Comparison of ENCODE assay signal across 8 mouse cellular contexts in the genomic region with DNA sequence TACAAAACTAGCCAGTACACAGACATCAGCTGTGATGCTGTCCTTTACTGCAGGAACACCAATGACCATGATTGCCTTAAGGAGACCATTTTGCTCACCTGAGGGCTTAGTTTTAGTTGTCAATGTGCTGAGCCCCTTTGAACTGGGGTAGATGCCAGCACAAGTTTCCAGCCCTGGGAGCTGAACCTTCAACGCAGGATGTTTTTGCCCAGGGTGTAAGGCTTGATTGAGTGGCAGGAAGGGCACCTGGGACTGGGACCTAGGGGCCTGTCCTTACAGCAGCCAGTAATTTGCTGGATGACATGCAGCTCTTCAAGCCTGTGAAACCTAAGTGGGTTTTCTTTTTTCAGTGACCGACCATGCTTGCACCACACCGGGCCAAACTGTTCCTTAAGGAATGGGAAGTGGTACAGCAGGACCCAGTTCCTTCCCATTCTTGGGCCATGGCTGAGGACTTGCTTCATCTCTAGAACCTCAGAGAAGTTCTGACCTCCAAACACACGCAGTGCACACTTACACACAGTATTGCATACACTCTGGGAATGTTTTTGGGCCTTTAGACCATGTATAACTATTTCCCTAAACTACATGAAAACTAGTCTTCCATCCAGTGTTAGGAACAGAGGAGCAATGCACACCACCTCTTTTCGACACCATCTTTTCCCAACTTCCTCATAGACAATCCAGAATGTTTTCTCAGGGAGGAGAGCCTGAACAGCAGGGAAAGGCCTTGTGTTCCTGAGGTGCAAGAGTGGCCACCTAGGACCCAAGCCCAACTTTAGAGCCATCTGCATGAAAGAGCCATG. TPM values are rescaled to one million over a fixed set of nuclear protein-coding genes. Genes with fewer than 3 reads are reported as not detected.
DNase-seq lines count a peak whose midpoint lies in the region; ATAC-seq and TF ChIP-seq lines count a peak whose summit lies in the region.

No protein-coding gene starts in this region.

- H3K9ac ChIP-seq in neural tube, embryonic 11.5 days (ENCODE audit: low read length): no peak overlapping the region

- H3K4me1 ChIP-seq in neural tube, embryonic 11.5 days (ENCODE audit: control insufficient read depth, insufficient read depth, low read length): peaks cover 13% of the 10 kb centered on the region; the same call in 1 of the 2 replicates

- peak; percentile 39; the same call in 1 of the 2 replicates for ATAC-seq in neural tube, embryonic 11.5 days (ENCODE audit: insufficient read depth, low FRiP score, low TSS enrichment)

- no peak overlapping the region for H3ac ChIP-seq in C2C12 (ENCODE audit: control insufficient read depth, insufficient read length, low read depth)

- H3K27ac ChIP-seq in neural tube, embryonic 11.5 days (ENCODE audit: low read depth, low read length): 0 out of 2 replicates have a peak overlapping the region, but pooled peaks have one; percentile 23

- H3K4me3 ChIP-seq in C2C12 (ENCODE audit: insufficient read depth, poor library complexity, severe bottlenecking): no peak overlapping the region
- H3K4me3 ChIP-seq in neural tube, embryonic 11.5 days (ENCODE audit: low read depth, low read length): no peak overlapping the region

- peaks cover 42% of the 10 kb centered on the region for H3K79me3 ChIP-seq in C2C12 (ENCODE audit: low read depth)

- no peaks in the 10 kb centered on the region for H3K27me3 ChIP-seq in C2C12 (ENCODE audit: control insufficient read depth, insufficient read depth, insufficient read length)
- no peaks in the 10 kb centered on the region for H3K27me3 ChIP-seq in neural tube, embryonic 11.5 days (ENCODE audit: control insufficient read depth, insufficient read depth, low read length)

- TF ChIP-seq CTCF in C2C12 (IDR thresholded peaks at IDR 0.05; ENCODE audit: control insufficient read depth, insufficient read depth, insufficient read length): no peak

- 0 out of 2 replicates have a peak overlapping the region, but pooled peaks have one; percentile 11 for H3K4me2 ChIP-seq in neural tube, embryonic 11.5 days (ENCODE audit: low read depth)

- peaks cover 51% of the 10 kb centered on the region for H3K36me3 ChIP-seq in C2C12 (ENCODE audit: control insufficient read depth, insufficient read depth)
- H3K36me3 ChIP-seq in neural tube, embryonic 11.5 days (ENCODE audit: control insufficient read depth, insufficient read depth, low read length): peaks cover 14% of the 10 kb centered on the region

- WGBS in neural tube, embryonic 11.5 days: 46% methylated on average over 5 of the region's 5 CpGs

- no peaks in the 10 kb centered on the region for H3K9me3 ChIP-seq in neural tube, embryonic 11.5 days (ENCODE audit: control insufficient read depth, low read length)

- H3K79me2 ChIP-seq in C2C12 (ENCODE audit: control insufficient read depth, insufficient read depth): peaks cover 50% of the 10 kb centered on the region

- peak; percentile 71 for DNase-seq in 3134 (ENCODE audit: extremely low read depth, insufficient read length, low spot score)
- peak; percentile 63 for DNase-seq in embryo, embryonic 9.5 days (ENCODE audit: extremely low spot score)
- DNase-seq in heart, postnatal 4 days: peak; percentile 68
- peak; percentile 46 for DNase-seq in liver
- peak; percentile 53 for DNase-seq in neural tube, embryonic 11.5 days (ENCODE audit: low spot score)
- DNase-seq in ovary, adult 18-20 months (ENCODE audit: low spot score): no peak
- DNase-seq in urinary bladder, postnatal 14 days (ENCODE audit: low spot score): no peak

TF ChIP-seq in C2C12, 6 proteins besides CTCF, POLR2A, EP300 and RAD21:
- TF ChIP-seq MYOD1 (IDR thresholded peaks at IDR 0.05; ENCODE audit: control insufficient read depth, insufficient read length, low read depth) (no peak), MYOG (IDR thresholded peaks at IDR 0.05; ENCODE audit: control insufficient read depth, extremely low read depth, insufficient read length) (no peak), CEBPB (IDR thresholded peaks at IDR 0.05; ENCODE audit: low read depth) (peak; percentile 9)
TF ChIP-seq in C2C12: peak in this region for 1.

RNA-seq across cellular contexts. Expression of gene Scyl1, which starts 23.8 kb away (rescaled TPM):
- polyA plus RNA-seq in C2C12 (2012; fragmentation: generic; extraction: Trizol): 69.6 TPM
- total RNA-seq in heart, postnatal 4 days (2021): 10 to 100 TPM; 60.6 to 69.0 TPM
- 63.9 and 67.4 TPM in 2 replicates for polyA plus RNA-seq in neural tube, embryonic 11.5 days (2014; fragmentation: Nextera tagmentation; extraction: Ambion mirVana)

RNA-seq across cellular contexts. Expression of gene Ltbp3, which starts 54.3 kb away (rescaled TPM):
- polyA plus RNA-seq in C2C12 (2012; fragmentation: generic; extraction: Trizol): 128 TPM
- total RNA-seq in heart, postnatal 4 days (2021): 10 to 100 TPM; 78.7 to 79.6 TPM
- 5.2 and 9.7 TPM in 2 replicates for polyA plus RNA-seq in neural tube, embryonic 11.5 days (2014; fragmentation: Nextera tagmentation; extraction: Ambion mirVana)

Comparison
In these comparisons a context has a peak if more than half of its experiments do, and no peak if none do; other contexts are left out.
1. DNase-seq: peak in 3134 (single experiment), embryo, embryonic 9.5 days (single experiment), heart, postnatal 4 days (single experiment), liver (single experiment) and neural tube, embryonic 11.5 days (single experiment); none in ovary, adult 18-20 months (single experiment) and urinary bladder, postnatal 14 days (single experiment).
2. RNA of gene Ltbp3, which starts 54.3 kb away (polyA plus RNA-seq): 128 TPM in C2C12 (single experiment); 5.2 to 9.7 TPM in neural tube, embryonic 11.5 days; every median in the first group is over 10 times any median in the second.